Mouse (Mus musculus) bone marrow, adult 2 months (tissue): Measurements from ENCODE around the gene Bcl2l12. TPM values are rescaled to one million over a fixed set of nuclear protein-coding genes. Genes with fewer than 3 reads are reported as not detected.

ENCODE experiments used
- H3K27ac ChIP-seq: fragments of 200-500 bp; 2 replicates; pipeline ENCODE4 v1.5.1; 2012; ENCODE audit warnings: low read depth, mild to moderate bottlenecking, control low read depth, inconsistent platforms, low read length; ENCODE audit not compliant: control insufficient read depth, poor library complexity, insufficient read depth
- H3K4me1 ChIP-seq: fragments of 200-500 bp; 2 replicates; pipeline ENCODE4 v1.6.1; 2011; ENCODE audit warnings: low read length; ENCODE audit not compliant: control insufficient read depth, insufficient read depth
- H3K4me3 ChIP-seq: fragments of 200-500 bp; replicated peaks from 2 replicates; pipeline ENCODE3; 2011; ENCODE audit warnings: mild to moderate bottlenecking, low read depth, low read length, control low read depth; ENCODE audit not compliant: control insufficient read depth
- CTCF ChIP-seq: fragments of 200-500 bp; IDR thresholded peaks from 2 replicates; pipeline ENCODE4 v1.5.1; 2011; ENCODE audit warnings: low read length, control low read depth; ENCODE audit not compliant: control insufficient read depth, insufficient read depth
- POLR2A ChIP-seq: fragments of 200-500 bp; IDR thresholded peaks from 2 replicates; pipeline ENCODE4 v1.6.1; 2011; ENCODE audit warnings: low read depth, mild to moderate bottlenecking, control low read depth, low read length, borderline replicate concordance; ENCODE audit not compliant: control insufficient read depth
- WGBS: fragments of 180-500 bp; shearing (Covaris S2); methylation state at CpG from one replicate; pipeline ENCODE4 v1.1.7; 2018; 5-methylcytosine and 5-hydroxymethylcytosine counted together
- polyA plus RNA-seq: library from polyadenylated mRNA; stranded (reverse); fragments of >200 nt; gene quantifications from 2 replicates; pipeline ENCODE4 v1.2.4, GENCODE M21; 2011; ENCODE audit warnings: low replicate concordance; ENCODE audit not compliant: missing spikeins, insufficient read depth, insufficient read length

The Bcl2l12 gene
- polyA plus RNA-seq, 1 experiment: 40.8 TPM

GRCm38 (mm10) chr7:44957183-44957835 lies 41.2 kb downstream of the Bcl2l12 start:
- TF ChIP-seq CTCF (no peak), POLR2A (no peak)
- Histone ChIP-seq H3K4me3 (no peak overlapping the region), H3K4me1 (peaks cover 5% of the 10 kb centered on the region; the same call in 1 of the 2 replicates), H3K27ac (no peak overlapping the region)
- WGBS: 85% methylated on average over 20 of the region's 20 CpGs

DNA sequence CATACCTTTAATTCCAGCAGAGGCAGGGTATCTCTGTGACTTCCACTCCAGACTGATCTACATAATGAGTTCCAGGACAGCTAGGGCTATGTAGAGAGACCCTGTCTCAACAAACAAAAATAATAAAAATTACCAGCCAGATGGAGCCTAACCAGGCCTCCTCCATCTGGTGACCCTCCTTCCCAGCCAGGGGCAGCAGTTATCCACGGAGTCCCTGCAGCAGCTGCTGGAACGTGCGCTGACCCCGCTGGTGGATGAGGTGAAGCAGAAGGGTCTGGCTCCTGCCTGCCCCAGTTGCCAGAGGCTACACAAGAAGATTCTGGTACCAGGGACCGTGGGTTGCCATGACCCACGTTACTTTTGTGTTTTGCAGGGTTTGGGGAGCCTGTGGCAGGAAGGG lies 42.2 kb downstream of the Bcl2l12 start:
- H3K4me1 ChIP-seq: peaks cover 7% of the 10 kb centered on the region
- H3K27ac ChIP-seq: no peak overlapping the region
- TF ChIP-seq POLR2A: no peak
- TF ChIP-seq CTCF: no peak
- no peak overlapping the region for H3K4me3 ChIP-seq
- WGBS: 80% methylated on average over 6 of the region's 6 CpGs

GRCm38 (mm10) chr7:44955628-44956027 lies 42.9 kb downstream of the Bcl2l12 start:
- H3K4me3 ChIP-seq: no peak overlapping the region
- TF ChIP-seq CTCF (peak; percentile 43; the same call in 1 of the 2 replicates), POLR2A (no peak)
- no peak overlapping the region for H3K27ac ChIP-seq
- 35% methylated on average over 5 of the region's 5 CpGs for WGBS
- H3K4me1 ChIP-seq: peaks cover 7% of the 10 kb centered on the region

GRCm38 (mm10) chr7:44954091-44954885 lies 44.2 kb downstream of the Bcl2l12 start:
- Histone ChIP-seq H3K4me3 (no peak overlapping the region), H3K27ac (no peak overlapping the region), H3K4me1 (peaks cover 6% of the 10 kb centered on the region)
- no peak for TF ChIP-seq POLR2A
- TF ChIP-seq CTCF: no peak
- 89% methylated on average over 12 of the region's 12 CpGs for WGBS

DNA sequence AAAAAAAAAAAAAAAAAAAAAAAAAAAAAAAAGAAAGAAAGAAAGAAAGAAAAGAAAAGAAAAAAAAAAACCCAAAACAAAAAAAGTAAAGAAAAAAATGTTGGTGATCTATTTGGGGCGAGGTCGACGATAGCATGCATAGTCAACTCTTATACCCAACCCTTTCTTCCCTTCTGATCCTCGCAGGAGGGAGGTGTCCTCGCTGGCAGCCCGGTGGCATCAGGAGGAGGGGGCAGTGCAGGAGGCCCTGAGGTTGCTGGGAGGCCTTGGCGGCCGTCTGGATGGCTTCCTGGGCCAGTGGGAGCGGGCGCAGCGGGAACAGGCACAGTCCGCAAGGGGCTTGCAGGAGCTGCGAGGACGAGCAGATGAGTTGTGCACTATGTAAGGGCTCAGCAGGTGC lies 45.0 kb downstream of the Bcl2l12 start:
- 76% methylated on average over 14 of the region's 14 CpGs for WGBS
- Histone ChIP-seq H3K4me1 (peaks cover 6% of the 10 kb centered on the region), H3K4me3 (no peak overlapping the region), H3K27ac (no peak overlapping the region)
- TF ChIP-seq POLR2A: no peak
- no peak for TF ChIP-seq CTCF

DNA sequence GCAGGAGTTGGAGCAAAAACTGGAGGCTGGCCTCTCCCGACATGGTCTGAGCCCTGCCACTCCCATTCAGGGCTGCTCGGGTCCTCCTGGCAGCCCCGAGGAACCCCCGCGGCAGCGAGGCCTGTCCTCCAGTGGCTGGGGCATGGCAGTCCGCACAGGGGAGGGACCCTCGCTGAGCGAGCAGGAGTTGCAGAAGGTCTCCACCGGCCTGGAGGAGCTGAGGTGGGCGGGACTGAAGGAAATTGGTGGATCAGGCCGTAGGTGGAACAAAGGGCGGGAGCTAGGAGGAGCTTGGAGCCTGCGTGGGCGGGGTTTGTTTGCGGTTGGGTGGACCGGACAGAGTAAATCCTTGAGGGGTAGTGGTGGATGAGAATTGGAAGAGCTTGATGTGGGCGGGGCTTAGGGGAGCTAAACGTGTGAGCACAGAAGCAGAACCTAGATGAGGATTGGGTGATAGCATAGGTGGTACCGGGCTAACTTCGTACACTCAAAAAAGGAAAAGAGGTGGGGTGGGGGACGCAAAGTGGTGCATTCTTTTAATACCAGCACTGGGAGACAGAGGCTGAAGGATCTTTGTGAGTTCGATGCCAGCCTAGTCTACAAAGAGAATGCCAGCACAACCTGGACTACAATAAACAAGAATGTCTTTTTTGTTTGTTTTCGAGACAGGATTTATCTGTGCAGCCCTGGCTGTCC lies 45.8 kb downstream of the Bcl2l12 start:
- TF ChIP-seq CTCF: no peak
- no peak; the same call in 1 of the 2 replicates for TF ChIP-seq POLR2A
- H3K27ac ChIP-seq: peak overlapping the region; percentile 20; the same call in 1 of the 2 replicates
- 5% methylated on average over 24 of the region's 24 CpGs for WGBS
- peaks cover 6% of the 10 kb centered on the region for H3K4me1 ChIP-seq
- peak overlapping the region; percentile 34 for H3K4me3 ChIP-seq

GRCm38 (mm10) chr7:44951960-44952359 lies 46.6 kb downstream of the Bcl2l12 start:
- WGBS: under 1% methylated on average over 10 of the region's 10 CpGs
- H3K4me1 ChIP-seq: peaks cover 6% of the 10 kb centered on the region
- H3K4me3 ChIP-seq: peak overlapping the region; percentile 34
- no peak for TF ChIP-seq POLR2A
- TF ChIP-seq CTCF: no peak
- H3K27ac ChIP-seq: no peak overlapping the region

GRCm38 (mm10) chr7:44949922-44950321 lies 48.6 kb downstream of the Bcl2l12 start:
- TF ChIP-seq POLR2A (no peak), CTCF (no peak)
- H3K27ac ChIP-seq: no peak overlapping the region
- H3K4me3 ChIP-seq: no peak overlapping the region
- peaks cover 6% of the 10 kb centered on the region for H3K4me1 ChIP-seq
- WGBS: 17% methylated on average over 6 of the region's 6 CpGs
